Mouse (Mus musculus) spleen, adult 18-20 months (tissue): ENCODE measurements at regions not wholly inside any gene's neighbourhood (a gene's known extent, or its start where the extent isn't known, plus 50 kb on each side); places are given as distances from the start of the nearest gene placed in this dataset.
"Not testable (repeated sequence)": the region's sequence is repeated elsewhere in the genome, so short reads cannot be mapped to it uniquely, and the experiment has no call there.

Experiments
- DNase-seq, 2 experiments: peaks; one replicate each; pipeline ENCODE4 v3.0.0; 2022; ENCODE audit warnings: mixed read lengths in 2 of 2

- peak; percentile 64 to 88 for DNase-seq
Measured at GRCm38 (mm10) chr3:130818467-130819030, 88.4 kb upstream of the Rpl34 start.

- peak; percentile 29 to 48 for DNase-seq
Measured at GRCm38 (mm10) chr3:130809696-130810665, 79.8 kb upstream of the Rpl34 start.

DNA sequence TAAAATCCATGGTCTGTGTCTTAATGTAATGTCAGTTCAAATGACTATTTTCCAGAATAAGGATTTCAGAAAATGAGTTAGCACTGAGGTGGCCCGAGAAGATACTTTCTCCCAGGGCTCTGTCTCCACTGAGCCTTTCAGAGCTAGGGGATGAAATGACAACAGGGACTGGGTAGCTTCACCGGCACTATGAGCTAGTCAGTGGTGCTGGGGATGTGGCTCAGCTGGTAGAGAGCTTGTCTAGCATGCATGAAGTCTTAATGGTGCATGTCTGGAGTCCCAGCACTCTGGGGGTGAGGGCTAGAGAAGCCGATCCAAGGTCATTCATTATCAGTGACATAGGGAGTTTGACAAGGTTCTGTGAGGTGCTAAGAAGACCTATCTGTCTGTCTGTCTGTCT is 75.1 kb upstream of the Rpl34 start:
- DNase-seq, result no peak

DNA sequence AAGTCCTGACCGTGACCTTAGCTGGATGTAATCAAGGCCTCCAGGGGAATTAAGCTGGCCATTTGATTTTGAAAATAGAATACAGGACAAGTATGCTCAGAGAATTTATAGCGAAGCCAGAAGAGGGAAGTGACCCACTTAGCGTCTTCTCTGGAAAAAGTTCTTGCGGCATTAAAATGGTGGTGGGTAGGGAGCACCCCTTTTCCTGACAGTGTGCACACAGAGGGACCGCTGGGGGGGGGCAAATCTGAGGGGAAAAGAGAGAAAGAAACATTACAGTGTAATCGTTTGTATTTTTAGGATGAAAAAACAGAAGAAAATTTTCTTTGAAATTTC is 74.1 kb upstream of the Rpl34 start:
- DNase-seq, result no peak

DNA sequence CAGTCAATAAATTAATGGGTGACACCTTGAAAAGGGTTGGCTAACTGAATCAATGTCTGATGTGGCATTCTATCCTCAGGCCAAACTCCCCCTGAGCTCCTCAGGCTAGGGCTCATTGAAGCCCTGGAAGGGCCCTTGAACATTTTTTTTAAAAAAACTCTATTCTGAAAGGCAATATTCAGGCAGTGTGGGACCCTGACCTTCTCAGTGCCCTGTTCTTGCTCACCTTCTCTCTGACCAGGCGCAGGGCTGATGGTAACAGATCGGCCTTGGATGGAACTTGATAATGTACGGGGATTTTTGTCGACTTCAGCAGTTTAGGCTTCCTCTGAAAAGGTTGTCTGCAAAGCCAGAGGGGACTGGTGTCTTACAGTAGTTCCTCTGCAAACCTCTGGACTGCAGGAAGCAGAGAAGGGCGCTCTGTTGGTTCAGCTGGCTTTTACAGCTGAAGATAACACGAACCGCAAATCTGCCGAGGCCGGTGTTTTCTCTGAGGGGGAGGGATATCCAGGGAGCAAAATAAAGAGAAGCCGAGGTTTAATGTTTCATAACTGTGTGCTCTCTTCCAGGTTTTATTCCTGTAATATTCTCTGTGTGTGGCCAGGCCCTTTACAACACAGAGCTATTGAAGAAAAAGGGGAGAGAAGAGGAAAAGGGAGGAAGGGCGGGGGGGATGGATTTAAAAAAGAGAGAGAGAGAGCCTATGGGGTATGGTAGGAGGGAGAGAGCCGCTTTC is 73.6 kb upstream of the Rpl34 start:
- no peak for DNase-seq

- no peak for DNase-seq
Measured at GRCm38 (mm10) chr3:130800016-130800415, 69.8 kb upstream of the Rpl34 start.

DNA sequence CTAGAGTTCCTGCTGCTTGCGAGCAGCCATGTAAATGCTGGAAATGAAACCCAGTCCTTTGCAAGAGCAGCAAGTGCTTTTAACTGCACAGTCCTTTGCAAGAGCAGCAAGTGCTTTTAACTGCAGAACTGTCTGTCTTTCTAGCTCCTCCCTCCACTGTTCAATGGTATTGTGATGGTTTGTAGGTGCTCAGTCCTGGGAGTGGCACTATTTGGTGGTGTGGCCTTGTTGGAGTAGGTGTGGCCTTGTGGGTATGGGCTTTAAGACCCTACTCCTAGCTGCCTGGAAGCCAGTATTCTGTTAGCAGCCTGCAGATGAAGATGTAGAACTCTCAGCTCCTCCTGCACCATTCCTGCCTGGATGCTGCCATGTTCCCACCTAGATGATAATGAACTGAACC is 67.8 kb upstream of the Rpl34 start:
- DNase-seq, result not testable (repeated sequence)

- DNase-seq, result peak; percentile 21 to 38
Measured at GRCm38 (mm10) chr3:130796531-130796930, 66.3 kb upstream of the Rpl34 start.

DNA sequence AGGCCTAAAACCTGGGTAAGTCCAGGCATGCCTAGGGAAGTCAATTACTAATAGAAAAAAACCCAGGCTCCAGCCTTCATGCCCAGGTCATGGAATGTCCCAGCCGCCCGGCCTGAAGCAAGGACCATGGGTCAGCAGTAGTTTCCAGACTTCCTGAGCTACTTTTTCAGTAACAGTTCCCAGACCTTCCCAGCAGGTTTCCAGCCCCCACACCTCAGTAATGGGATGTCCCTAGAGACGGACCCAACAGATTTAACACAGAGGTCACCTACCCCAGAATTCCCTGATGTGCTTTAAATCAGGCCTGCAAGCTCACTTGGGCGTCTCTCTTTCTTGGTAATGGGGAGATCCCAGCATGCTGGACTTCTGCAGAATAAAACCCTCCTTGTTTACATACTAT is 65.2 kb upstream of the Rpl34 start:
- no peak for DNase-seq

- DNase-seq, result peak in 1 of 2 experiments; percentile 32
Measured at GRCm38 (mm10) chr3:130794142-130794925, 64.1 kb upstream of the Rpl34 start.

- no peak for DNase-seq
Measured at GRCm38 (mm10) chr3:130780706-130781240, 50.6 kb upstream of the Rpl34 start.
